Mouse (Mus musculus) hindbrain, embryonic 14.5 days (tissue): ENCODE results near the gene Mthfd2. TPM values are rescaled to one million over a fixed set of nuclear protein-coding genes. Genes with fewer than 3 reads are reported as not detected.

ENCODE experiments used
- ATAC-seq: fragments of 200-750 bp; cut with Nextera tagmentation; 2 replicates; pipeline ENCODE4 v1.8.0; 2017; ENCODE audit warnings: moderate number of reproducible peaks, mild to moderate bottlenecking, moderate TSS enrichment, moderate library complexity; ENCODE audit not compliant: low FRiP score
- DNase-seq: peaks from one replicate; pipeline ENCODE4 v3.0.0-alpha.2; 2015; ENCODE audit warnings: low spot score
- H3K27ac ChIP-seq: fragments of 300-500 bp; sonication (generic); 2 replicates; pipeline ENCODE4 v1.5.1; 2014; ENCODE audit warnings: mild to moderate bottlenecking, moderate library complexity
- H3K27me3 ChIP-seq: fragments of 300-500 bp; sonication (generic); 2 replicates; pipeline ENCODE4 v1.6.1; 2014; ENCODE audit warnings: mild to moderate bottlenecking, low read length, mixed read lengths; ENCODE audit not compliant: control insufficient read depth, insufficient read depth
- H3K36me3 ChIP-seq: fragments of 300-500 bp; sonication (generic); replicated peaks from 2 replicates; pipeline ENCODE4 v1.6.1; 2014; ENCODE audit not compliant: control insufficient read depth, insufficient read depth
- H3K4me1 ChIP-seq: fragments of 300-500 bp; sonication (generic); replicated peaks from 2 replicates; pipeline ENCODE4 v1.6.1; 2014; ENCODE audit warnings: antibody characterized with exemption, low read length, mixed read lengths; ENCODE audit not compliant: control insufficient read depth, insufficient read depth
- H3K4me2 ChIP-seq: fragments of 300-500 bp; sonication (generic); replicated peaks from 2 replicates; pipeline ENCODE4 v1.6.1; 2014; ENCODE audit warnings: mild to moderate bottlenecking, moderate library complexity
- H3K4me3 ChIP-seq: fragments of 300-500 bp; sonication (generic); replicated peaks from 2 replicates; pipeline ENCODE4 v1.5.1; 2014; ENCODE audit warnings: mild to moderate bottlenecking, low read length
- H3K9ac ChIP-seq: fragments of 300-500 bp; sonication (generic); 2 replicates; pipeline ENCODE4 v1.6.1; 2014
- H3K9me3 ChIP-seq: fragments of 300-500 bp; sonication (generic); 2 replicates; pipeline ENCODE4 v1.6.1; 2016; ENCODE audit warnings: low read length; ENCODE audit not compliant: control insufficient read depth
- WGBS: fragments of 180-500 bp; shearing (Covaris S2); extraction: QIAGEN DNeasy Blood & Tissue Kit; methylation state at CpG from one replicate; pipeline ENCODE4 v1.1.7; 2014; 5-methylcytosine and 5-hydroxymethylcytosine counted together
- polyA plus RNA-seq: library from polyadenylated mRNA; unstranded; fragments of >200 nt; fragmentation: Nextera tagmentation; extraction: Ambion mirVana; gene quantifications from 2 replicates; pipeline ENCODE4 v1.2.1, GENCODE M21; 2014

The Mthfd2 gene
- polyA plus RNA-seq, 1 experiment from 2014 or later: 30.4 TPM

DNA sequence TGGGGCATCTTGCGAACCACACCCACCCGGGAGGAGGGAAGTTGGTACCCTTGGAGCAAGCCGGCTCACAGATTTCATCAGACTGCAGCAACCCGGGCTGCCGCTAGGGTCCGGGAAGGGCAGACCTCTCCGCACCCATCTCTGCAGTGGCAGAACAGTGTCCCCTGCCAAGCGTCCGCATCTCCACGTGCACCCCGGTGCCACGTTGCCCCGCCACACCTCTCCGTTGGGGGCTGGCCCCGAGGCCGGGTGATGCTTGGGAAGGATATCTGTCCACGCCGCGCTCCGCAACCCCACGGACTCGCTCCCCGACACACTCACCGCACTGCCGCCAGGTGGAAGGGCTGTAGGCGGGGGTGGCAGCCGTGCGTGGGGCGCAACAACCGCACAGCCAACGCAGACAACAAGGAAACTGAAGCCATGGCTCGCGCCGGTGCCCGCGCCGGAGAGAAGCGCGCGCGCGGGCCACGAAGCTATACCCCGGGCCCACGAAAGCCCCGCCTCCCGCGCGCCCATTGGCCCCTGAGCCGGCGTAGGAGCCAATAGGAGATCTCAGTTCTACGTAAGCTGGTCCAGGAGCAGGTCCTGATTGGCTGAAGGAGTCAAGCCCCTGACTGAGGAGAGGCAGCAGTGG, 8.5 kb downstream of the Mthfd2 start:
- Histone ChIP-seq H3K27ac (peak overlapping the region; percentile 78), H3K9ac (peak overlapping the region; percentile 89), H3K36me3 (peaks cover 6% of the 10 kb centered on the region), H3K9me3 (no peaks in the 10 kb centered on the region), H3K27me3 (no peaks in the 10 kb centered on the region), H3K4me3 (peak overlapping the region; percentile 98), H3K4me1 (peaks cover 17% of the 10 kb centered on the region; the same call in 1 of the 2 replicates), H3K4me2 (peak overlapping the region; percentile 80)
- DNase-seq: peak; percentile 93
- ATAC-seq: peak; percentile 99
- WGBS: under 1% methylated on average over 51 of the region's 52 CpGs

DNA sequence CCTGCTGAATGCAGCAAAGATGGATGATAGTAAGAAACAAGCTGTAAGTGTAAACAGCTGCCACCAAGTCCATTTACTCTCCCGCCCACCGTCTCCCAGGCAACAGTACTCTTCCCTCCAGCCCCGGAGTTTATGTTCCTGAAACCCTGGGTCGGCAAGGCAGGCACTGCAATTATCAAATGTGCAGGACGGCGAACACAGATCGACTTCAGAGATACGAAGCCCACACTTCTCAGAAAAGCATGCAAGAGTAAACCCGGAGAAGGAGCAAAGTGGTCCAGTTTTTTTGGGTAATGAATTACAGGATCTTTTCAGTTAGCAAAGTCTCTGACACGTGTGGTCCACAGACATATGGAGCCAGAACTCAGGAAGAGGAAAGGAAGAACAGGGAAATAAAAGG, 9.7 kb downstream of the Mthfd2 start:
- Histone ChIP-seq H3K4me2 (peak overlapping the region; percentile 80), H3K9me3 (no peaks in the 10 kb centered on the region), H3K9ac (0 out of 2 replicates have a peak overlapping the region, but pooled peaks have one; percentile 8), H3K4me1 (peaks cover 17% of the 10 kb centered on the region; the same call in 1 of the 2 replicates), H3K4me3 (no peak overlapping the region; the same call in 1 of the 2 replicates), H3K27me3 (no peaks in the 10 kb centered on the region), H3K36me3 (peaks cover 18% of the 10 kb centered on the region), H3K27ac (no peak overlapping the region)
- 6% methylated on average over 10 of the region's 10 CpGs for whole genome bisulfite sequencing
- ATAC-seq: no peak
- DNase-seq: no peak

DNA sequence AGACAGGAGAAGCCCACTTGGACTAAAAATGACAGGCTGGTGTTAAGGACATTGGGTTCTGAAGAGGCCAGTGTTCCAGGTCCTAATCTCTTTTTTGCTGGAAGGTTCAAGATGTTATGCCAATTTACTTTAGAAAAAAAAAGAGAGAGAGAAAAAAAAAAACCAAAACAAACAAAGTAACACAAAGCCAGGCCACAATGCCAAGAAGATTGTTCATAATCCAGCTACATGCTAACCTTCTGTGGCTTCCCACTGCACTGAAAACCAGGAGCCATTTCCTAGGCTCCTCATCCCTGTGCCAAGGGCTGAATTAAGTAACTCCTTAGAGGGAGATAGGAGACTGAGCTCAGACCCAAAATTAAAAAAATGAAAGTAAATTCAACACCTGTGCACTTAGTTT, 10.4 kb downstream of the Mthfd2 start:
- Histone ChIP-seq H3K4me2 (peak overlapping the region; percentile 80), H3K36me3 (peaks cover 25% of the 10 kb centered on the region), H3K27me3 (no peaks in the 10 kb centered on the region), H3K9ac (no peak overlapping the region), H3K4me3 (no peak overlapping the region), H3K27ac (no peak overlapping the region), H3K4me1 (peaks cover 17% of the 10 kb centered on the region; the same call in 1 of the 2 replicates), H3K9me3 (no peaks in the 10 kb centered on the region)
- DNase-seq (no peak), ATAC-seq (no peak)

DNA sequence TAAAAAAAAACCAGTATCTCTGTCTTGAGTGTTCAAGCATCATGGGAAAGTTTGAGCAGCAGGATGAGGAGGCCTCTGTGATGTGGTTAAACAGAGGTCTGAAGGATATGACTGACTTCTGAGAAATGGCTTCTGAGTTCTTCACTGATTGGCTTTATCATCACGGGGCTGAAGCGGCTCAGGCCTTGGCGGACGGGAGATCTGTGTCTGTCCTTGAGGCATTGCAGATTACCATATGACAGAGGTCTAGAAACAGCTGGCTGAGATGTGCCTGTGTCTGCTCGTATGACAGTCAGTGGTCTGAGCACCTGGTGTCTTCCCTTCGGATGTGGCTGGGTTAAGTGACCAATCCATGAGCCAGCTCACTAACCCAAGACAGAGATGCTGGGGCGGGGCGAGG, 13.2 kb downstream of the Mthfd2 start:
- Histone ChIP-seq H3K4me2 (no peak overlapping the region), H3K9me3 (no peaks in the 10 kb centered on the region), H3K9ac (no peak overlapping the region), H3K27me3 (no peaks in the 10 kb centered on the region), H3K4me1 (peaks cover 17% of the 10 kb centered on the region; the same call in 1 of the 2 replicates), H3K4me3 (no peak overlapping the region), H3K36me3 (peaks cover 46% of the 10 kb centered on the region), H3K27ac (no peak overlapping the region)
- 87% methylated on average over 8 of the region's 8 CpGs for WGBS
- no peak for ATAC-seq
- no peak for DNase-seq

DNA sequence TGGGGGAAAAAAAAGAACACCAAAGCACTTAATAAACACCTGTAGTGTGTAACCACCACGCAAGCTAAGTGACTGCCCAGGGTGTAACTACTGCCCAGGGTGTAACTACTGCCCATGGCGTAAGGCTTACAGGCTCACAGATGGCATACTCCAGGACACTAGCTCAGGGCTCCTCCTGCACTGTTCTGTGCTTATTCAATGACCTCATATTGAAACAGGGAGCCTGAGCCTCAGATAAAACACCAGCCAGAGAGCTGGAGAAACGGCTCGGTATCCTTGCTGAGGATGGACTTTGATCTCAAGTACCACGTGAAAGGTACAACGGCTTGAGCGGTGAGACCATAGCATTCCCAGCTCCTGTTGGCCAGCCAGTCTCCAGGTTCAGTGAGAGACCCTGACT, 13.7 kb downstream of the Mthfd2 start:
- Histone ChIP-seq H3K27ac (no peak overlapping the region), H3K9me3 (no peaks in the 10 kb centered on the region), H3K36me3 (peaks cover 49% of the 10 kb centered on the region), H3K4me1 (peaks cover 17% of the 10 kb centered on the region; the same call in 1 of the 2 replicates), H3K4me3 (no peak overlapping the region), H3K4me2 (no peak overlapping the region), H3K9ac (no peak overlapping the region), H3K27me3 (no peaks in the 10 kb centered on the region)
- DNase-seq (no peak), ATAC-seq (no peak)
- WGBS: 95% methylated on average over 7 of the region's 7 CpGs

DNA sequence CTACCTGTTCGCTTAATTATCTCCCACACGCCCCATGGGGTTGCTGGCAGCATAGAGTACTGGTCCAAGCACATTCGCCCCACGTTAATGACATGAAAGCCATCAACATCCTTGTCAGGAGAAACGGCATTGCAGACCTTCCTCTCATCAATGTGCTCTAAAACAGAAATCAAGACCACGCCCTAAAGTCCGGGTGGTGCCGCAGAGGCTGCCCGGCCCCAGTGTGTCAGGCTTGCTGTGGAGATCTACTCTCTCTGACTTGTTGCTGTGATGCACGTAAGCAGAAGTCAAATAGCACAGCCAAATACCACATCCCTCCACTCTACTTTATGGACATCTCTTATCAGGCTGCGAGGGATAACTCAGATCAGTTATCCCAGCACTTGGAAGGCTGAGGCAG, 14.5 kb downstream of the Mthfd2 start:
- ATAC-seq (no peak), DNase-seq (no peak)
- Histone ChIP-seq H3K9me3 (no peaks in the 10 kb centered on the region), H3K27me3 (no peaks in the 10 kb centered on the region), H3K4me3 (no peak overlapping the region), H3K36me3 (peaks cover 57% of the 10 kb centered on the region), H3K4me2 (no peak overlapping the region), H3K4me1 (peaks cover 9% of the 10 kb centered on the region; the same call in 1 of the 2 replicates), H3K27ac (no peak overlapping the region), H3K9ac (no peak overlapping the region)
- 96% methylated on average over 11 of the region's 11 CpGs for WGBS

DNA sequence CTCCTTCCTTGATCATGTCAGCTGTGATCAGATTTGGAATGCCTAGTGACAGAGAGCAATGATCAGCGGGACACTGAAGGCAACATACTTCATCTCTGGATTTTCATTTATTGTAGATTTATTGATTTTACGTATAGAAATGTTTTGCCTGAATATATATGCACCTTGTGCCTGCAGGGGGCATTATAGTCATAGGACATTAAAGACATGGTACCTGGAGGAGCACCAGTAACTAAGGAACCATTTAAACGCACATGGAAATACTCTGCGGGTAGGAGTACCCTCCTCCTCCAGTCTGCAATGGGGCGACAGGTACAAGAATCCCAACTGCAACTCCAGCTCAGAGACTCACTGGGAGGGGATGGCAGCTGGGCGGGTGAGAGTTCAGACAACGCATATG, 16.7 kb downstream of the Mthfd2 start:
- H3K9ac ChIP-seq: no peak overlapping the region
- H3K4me2 ChIP-seq: no peak overlapping the region
- H3K36me3 ChIP-seq: peaks cover 71% of the 10 kb centered on the region
- H3K9me3 ChIP-seq: no peaks in the 10 kb centered on the region
- ATAC-seq: no peak
- H3K27ac ChIP-seq: no peak overlapping the region
- DNase-seq: no peak
- no peak overlapping the region for H3K4me3 ChIP-seq
- H3K27me3 ChIP-seq: no peaks in the 10 kb centered on the region
- H3K4me1 ChIP-seq: no peaks in the 10 kb centered on the region
- WGBS: 94% methylated on average over 7 of the region's 7 CpGs

DNA sequence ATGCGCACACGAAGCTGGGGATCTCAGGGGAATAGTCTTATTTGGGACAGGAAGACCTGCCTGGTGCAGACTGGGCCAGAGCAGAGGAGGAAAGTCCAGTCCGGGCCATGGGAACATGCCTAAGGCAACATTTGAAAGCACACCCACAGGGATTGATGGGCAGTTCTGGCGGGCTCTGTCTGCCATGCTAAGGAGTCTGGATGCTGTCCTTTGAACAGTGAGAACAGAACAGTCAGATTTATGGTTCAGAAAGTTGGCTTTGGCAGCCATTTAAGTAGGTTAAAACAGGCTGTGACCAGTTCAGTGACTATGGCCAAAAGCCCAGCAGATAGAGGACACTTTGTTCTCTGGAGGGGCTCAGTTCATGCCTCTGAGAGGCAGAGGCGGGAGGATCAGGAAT, 23.4 kb downstream of the Mthfd2 start:
- DNase-seq (no peak), ATAC-seq (no peak)

DNA sequence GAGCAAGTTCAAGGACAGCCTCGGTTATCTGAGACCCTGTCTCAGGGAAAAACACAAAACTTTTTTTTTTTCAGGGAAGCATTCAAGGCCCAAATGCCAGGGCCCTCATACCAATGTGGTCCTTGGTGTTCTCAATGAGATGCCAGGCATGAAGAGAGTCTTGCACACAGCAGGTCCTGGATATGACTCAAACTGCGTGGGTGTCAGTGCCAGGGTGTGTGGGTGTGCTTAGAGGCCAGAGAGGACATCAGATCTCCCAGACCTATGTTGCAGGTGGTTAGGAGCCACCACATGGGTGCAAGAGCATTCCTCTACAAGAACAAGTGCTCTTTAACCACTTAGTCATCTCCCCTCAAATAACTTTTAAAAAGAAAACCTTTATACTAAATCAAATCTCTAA, 24.4 kb downstream of the Mthfd2 start:
- peaks cover 15% of the 10 kb centered on the region for H3K36me3 ChIP-seq
- H3K4me3 ChIP-seq: no peak overlapping the region
- 92% methylated on average over 2 of the region's 2 CpGs for WGBS
- H3K4me2 ChIP-seq: no peak overlapping the region
- DNase-seq: no peak
- no peaks in the 10 kb centered on the region for H3K4me1 ChIP-seq
- no peaks in the 10 kb centered on the region for H3K9me3 ChIP-seq
- no peak overlapping the region for H3K27ac ChIP-seq
- no peaks in the 10 kb centered on the region for H3K27me3 ChIP-seq
- H3K9ac ChIP-seq: no peak overlapping the region
- ATAC-seq: no peak

More for the DNA sequence above, 23.4 kb downstream of the Mthfd2 start:
- Histone ChIP-seq H3K27ac (no peak overlapping the region), H3K9ac (no peak overlapping the region), H3K9me3 (no peaks in the 10 kb centered on the region), H3K4me2 (no peak overlapping the region), H3K4me1 (no peaks in the 10 kb centered on the region), H3K36me3 (peaks cover 25% of the 10 kb centered on the region), H3K4me3 (no peak overlapping the region), H3K27me3 (no peaks in the 10 kb centered on the region)
- WGBS: 80% methylated on average over 5 of the region's 5 CpGs
